Mouse (Mus musculus) forebrain, embryonic 14.5 days (tissue): ENCODE results near the gene Eif2s2. TPM values are rescaled to one million over a fixed set of nuclear protein-coding genes. Genes with fewer than 3 reads are reported as not detected.

Experiments used
- polyA plus RNA-seq: library from polyadenylated mRNA; unstranded; fragments of >200 nt; fragmentation: Nextera tagmentation; extraction: Ambion mirVana; gene quantifications from 2 replicates; pipeline ENCODE4 v1.2.1, GENCODE M21; 2014

Eif2s2 gene
- polyA plus RNA-seq, 1 experiment from 2014 or later, result 82.0 TPM

Other genes with a start within 250 kb of the Eif2s2 start
- 21.6 and 22.4 TPM in 2 replicates for gene Chmp4b, start 241.2 kb downstream of the Eif2s2 start, polyA plus RNA-seq
- gene Gm14214, start 122.9 kb downstream of the Eif2s2 start, polyA plus RNA-seq, result not detected in 2 replicates
- 109 and 116 TPM in 2 replicates for gene Raly, start 101.8 kb downstream of the Eif2s2 start, polyA plus RNA-seq
- gene a, start 101.5 kb downstream of the Eif2s2 start, polyA plus RNA-seq, result 0.89 and 2.4 TPM in 2 replicates
- not detected in 2 replicates for gene Gm14226, start 125.3 kb upstream of the Eif2s2 start, polyA plus RNA-seq
- gene Ahcy, start 181.6 kb upstream of the Eif2s2 start, polyA plus RNA-seq, result 53.4 and 60.8 TPM in 2 replicates
- 30.4 and 40.4 TPM in 2 replicates for gene Itch, start 240.6 kb upstream of the Eif2s2 start, polyA plus RNA-seq